Mouse (Mus musculus) ES-Bruce4 (cell line): ENCODE measurements around the gene Xpot.

Source experiments
- CTCF ChIP-seq: IDR thresholded peaks from one replicate; pipeline ENCODE4 v1.8.1; 2011; ENCODE audit warnings: low read depth, low read length
- POLR2A ChIP-seq: IDR thresholded peaks from one replicate; pipeline ENCODE4 v1.8.1; 2011; ENCODE audit warnings: low read length; ENCODE audit not compliant: insufficient read depth

GRCm38 (mm10) chr10:121569796-121570195 lies 56.3 kb downstream of the Xpot start:
- TF ChIP-seq CTCF (no peak), POLR2A (no peak)
